Mouse (Mus musculus): ENCODE data around the gene Iqcf5.
"Not testable (repeated sequence)": the region's sequence is repeated elsewhere in the genome, so short reads cannot be mapped to it uniquely, and the experiment has no call there.

Iqcf5 gene

GRCm38 (mm10) chr9:106482578-106483115 lies 31.7 kb upstream of the Iqcf5 start:
- DNase-seq, result peak in 1 of 2 experiments; percentile 0

GRCm38 (mm10) chr9:106483136-106483535 lies 31.2 kb upstream of the Iqcf5 start:
- DNase-seq, result peak in 1 of 2 experiments; percentile 0

GRCm38 (mm10) chr9:106483606-106484005 lies 30.8 kb upstream of the Iqcf5 start:
- no peak for DNase-seq

GRCm38 (mm10) chr9:106485076-106485475 lies 29.3 kb upstream of the Iqcf5 start:
- DNase-seq, result no peak

- not testable (repeated sequence) for DNase-seq
Observed at GRCm38 (mm10) chr9:106487602-106488001, 26.8 kb upstream of the Iqcf5 start.

GRCm38 (mm10) chr9:106499667-106500066 lies 14.7 kb upstream of the Iqcf5 start, which contains the start of gene Iqcf1:
Gene Iqcf1, plus strand, starts transcription at chr9:106499967.
- no peak for DNase-seq

GRCm38 (mm10) chr9:106501846-106502245 lies 12.5 kb upstream of the Iqcf5 start:
- no peak for DNase-seq

- no peak for DNase-seq
Observed at GRCm38 (mm10) chr9:106504246-106504645, 10.1 kb upstream of the Iqcf5 start.

GRCm38 (mm10) chr9:106509356-106509755 lies 5.0 kb upstream of the Iqcf5 start:
- DNase-seq, result no peak

- no peak for DNase-seq
Observed at GRCm38 (mm10) chr9:106512729-106513450, 1.5 kb upstream of the Iqcf5 start.

GRCm38 (mm10) chr9:106513566-106513965 lies 807 bp upstream of the Iqcf5 start:
- no peak for DNase-seq

- DNase-seq, result no peak
Observed at GRCm38 (mm10) chr9:106519433-106519832, 5.1 kb downstream of the Iqcf5 start.

GRCm38 (mm10) chr9:106519909-106520308 lies 5.5 kb downstream of the Iqcf5 start:
- no peak for DNase-seq

GRCm38 (mm10) chr9:106531833-106532232 lies 17.5 kb downstream of the Iqcf5 start:
- peak in 1 of 2 experiments; percentile 5 for DNase-seq

GRCm38 (mm10) chr9:106534296-106534695 lies 19.9 kb downstream of the Iqcf5 start:
- no peak for DNase-seq

- no peak for DNase-seq
Observed at GRCm38 (mm10) chr9:106534975-106535374, 20.6 kb downstream of the Iqcf5 start.

GRCm38 (mm10) chr9:106561531-106561930 lies 47.2 kb downstream of the Iqcf5 start, which contains the start of gene Iqcf3:
Gene Iqcf3, minus strand, starts transcription at chr9:106561631.
- DNase-seq, result no peak

- DNase-seq, result no peak
Observed at GRCm38 (mm10) chr9:106562291-106562690, 47.9 kb downstream of the Iqcf5 start.

- no peak for DNase-seq
Observed at GRCm38 (mm10) chr9:106564025-106564424, 49.7 kb downstream of the Iqcf5 start.
